Mouse (Mus musculus): ENCODE results near the gene Agxt. TPM values are rescaled to one million over a fixed set of nuclear protein-coding genes. Genes with fewer than 3 reads are reported as not detected.

The Agxt gene
- polyA plus RNA-seq, 1 experiment: not detected

DNA sequence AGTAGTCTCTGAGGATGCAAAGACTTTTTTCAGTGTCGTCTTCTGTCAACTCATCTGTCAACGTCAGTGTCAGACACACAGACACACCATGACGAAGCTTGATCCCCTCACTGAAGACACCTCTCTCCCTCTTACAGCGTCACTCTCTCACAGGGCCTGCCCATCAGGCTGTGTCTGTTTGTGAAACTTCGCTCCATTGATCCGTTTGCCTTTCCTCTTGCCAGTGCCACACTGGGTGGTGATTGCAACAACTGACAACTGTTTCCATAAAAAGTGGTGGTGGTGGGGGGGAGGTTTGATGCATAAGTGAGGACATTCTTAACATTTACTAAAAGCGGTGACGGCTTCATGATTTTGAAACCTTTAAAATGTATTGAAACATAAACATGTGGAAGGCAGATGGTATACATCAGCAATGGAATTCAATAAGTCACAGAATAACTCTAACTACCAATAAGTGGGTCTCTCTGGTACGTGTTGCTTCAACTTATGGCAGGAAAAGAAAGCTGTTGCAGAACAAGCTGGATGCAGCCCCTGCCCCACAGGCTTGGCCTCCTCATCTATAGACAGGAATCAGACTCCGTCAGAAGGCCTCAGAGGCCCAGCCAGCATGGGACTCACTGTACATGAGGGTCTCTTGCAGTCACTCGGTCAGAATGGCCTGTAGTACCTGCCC, 11.7 kb upstream of the Agxt start:
- TF ChIP-seq CTCF (IDR thresholded peaks at IDR 0.05; ENCODE audit: borderline replicate concordance, extremely low read depth, insufficient read depth, insufficient read length) (no peak), POLR2A (IDR thresholded peaks at IDR 0.05; ENCODE audit: borderline replicate concordance, extremely low read depth, insufficient read depth, insufficient read length, poor library complexity, severe bottlenecking) (no peak)

DNA sequence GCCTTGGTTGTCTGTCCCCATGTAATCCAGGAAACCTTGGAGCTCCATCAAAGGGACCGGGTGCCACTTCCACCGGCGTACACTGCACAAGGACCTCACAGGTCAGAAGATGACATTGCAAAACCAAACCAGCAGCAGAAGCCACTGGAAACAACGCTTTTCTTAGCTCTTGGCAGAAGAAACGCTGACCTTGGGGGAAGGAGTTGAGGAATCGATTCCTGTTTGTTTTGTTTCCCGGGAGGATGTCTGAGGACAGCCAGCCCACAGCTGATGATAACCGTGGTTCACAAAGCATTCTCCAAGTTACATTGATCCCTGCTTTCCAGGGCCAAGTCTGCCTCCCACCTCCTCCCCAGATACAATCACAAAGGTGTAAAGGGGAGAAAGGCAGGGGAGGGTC, 11.0 kb upstream of the Agxt start:
- DNase-seq (ENCODE audit: low read depth): no peak
- TF ChIP-seq POLR2A (IDR thresholded peaks at IDR 0.05; ENCODE audit: borderline replicate concordance, extremely low read depth, insufficient read depth, insufficient read length, poor library complexity, severe bottlenecking): no peak
- TF ChIP-seq CTCF (IDR thresholded peaks at IDR 0.05; ENCODE audit: borderline replicate concordance, extremely low read depth, insufficient read depth, insufficient read length): no peak

More for the DNA sequence above, 11.7 kb upstream of the Agxt start:
- DNase-seq (ENCODE audit: low read depth): no peak

DNA sequence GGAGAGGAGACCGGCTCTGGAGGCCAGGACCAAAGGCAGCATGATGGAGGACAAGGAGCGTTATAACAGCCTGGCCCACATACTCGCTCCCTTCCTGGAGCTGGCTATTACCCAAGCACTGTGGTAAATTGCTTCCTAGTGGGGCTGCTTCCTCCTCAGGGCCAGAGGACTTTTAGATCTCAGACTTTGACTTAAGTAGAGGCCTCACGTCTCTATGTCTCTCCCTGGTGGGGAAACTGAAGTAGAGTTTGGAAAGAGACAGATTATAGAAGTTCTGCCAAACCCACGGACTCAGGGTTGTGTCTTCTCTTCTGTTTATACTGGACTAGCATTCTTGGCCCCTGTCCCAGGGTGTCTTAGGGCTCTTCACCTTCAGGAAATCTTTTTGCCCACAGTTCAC, 9.8 kb upstream of the Agxt start:
- peak; percentile 15 for DNase-seq (ENCODE audit: low read depth)
- TF ChIP-seq CTCF (IDR thresholded peaks at IDR 0.05; ENCODE audit: borderline replicate concordance, extremely low read depth, insufficient read depth, insufficient read length) (no peak), POLR2A (IDR thresholded peaks at IDR 0.05; ENCODE audit: borderline replicate concordance, extremely low read depth, insufficient read depth, insufficient read length, poor library complexity, severe bottlenecking) (no peak)

DNA sequence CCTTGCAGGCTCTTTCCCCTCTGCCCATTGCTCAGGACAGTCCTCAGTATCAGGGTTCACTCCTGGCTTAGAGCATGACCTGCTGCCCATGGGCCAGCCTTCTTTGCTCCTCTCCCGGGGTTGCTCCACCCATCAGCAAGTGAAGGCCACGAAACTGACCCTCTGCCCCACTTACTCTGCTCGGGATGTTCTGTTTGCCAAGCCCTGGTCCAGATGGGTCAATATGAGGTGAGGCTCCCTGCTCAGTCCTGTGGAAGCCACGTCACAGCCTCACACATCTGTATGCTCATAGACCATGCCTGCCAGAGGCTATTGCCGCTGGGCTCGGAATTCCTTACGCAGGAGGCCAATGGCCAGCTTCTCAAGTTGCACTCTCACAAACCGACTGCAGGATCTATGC, 6.8 kb upstream of the Agxt start:
- no peak for DNase-seq (ENCODE audit: low read depth)
- TF ChIP-seq POLR2A (IDR thresholded peaks at IDR 0.05; ENCODE audit: borderline replicate concordance, extremely low read depth, insufficient read depth, insufficient read length, poor library complexity, severe bottlenecking) (no peak), CTCF (IDR thresholded peaks at IDR 0.05; ENCODE audit: borderline replicate concordance, extremely low read depth, insufficient read depth, insufficient read length) (no peak)

DNA sequence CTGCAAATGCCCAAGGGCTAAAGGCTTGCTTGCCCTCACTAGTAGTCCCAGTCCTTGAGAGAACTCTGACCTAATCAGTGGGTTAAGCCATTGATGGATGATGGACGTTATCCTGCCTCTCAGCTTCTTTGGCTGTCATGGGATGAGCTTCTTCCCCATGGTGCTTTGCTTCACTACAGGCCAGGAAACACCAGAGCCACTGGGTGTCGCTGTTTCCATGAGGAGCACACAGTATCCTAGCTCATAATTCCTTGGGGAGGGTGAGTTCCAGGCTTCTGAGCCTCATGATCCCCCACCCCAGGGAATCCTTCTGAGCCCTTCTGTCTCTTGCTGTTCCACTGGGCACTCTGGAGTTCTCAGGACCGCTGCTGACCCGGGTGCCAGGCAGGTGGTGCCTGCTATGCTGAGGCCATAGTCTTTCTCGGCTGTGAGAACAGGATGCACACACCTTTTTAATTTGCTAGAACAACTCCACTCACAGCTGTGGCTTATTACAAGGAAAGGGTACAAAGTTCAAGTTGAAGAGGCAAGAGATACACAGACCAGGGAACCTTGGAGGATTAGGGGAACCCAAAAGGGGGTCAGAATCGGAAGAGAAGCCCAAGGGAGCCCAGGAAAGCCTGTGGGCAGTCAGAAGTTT, 6.2 kb upstream of the Agxt start:
- DNase-seq (ENCODE audit: low read depth): peak; percentile 56
- TF ChIP-seq CTCF (IDR thresholded peaks at IDR 0.05; ENCODE audit: borderline replicate concordance, extremely low read depth, insufficient read depth, insufficient read length): peak; percentile 62; the same call in 1 of the 2 replicates
- TF ChIP-seq POLR2A (IDR thresholded peaks at IDR 0.05; ENCODE audit: borderline replicate concordance, extremely low read depth, insufficient read depth, insufficient read length, poor library complexity, severe bottlenecking): no peak

DNA sequence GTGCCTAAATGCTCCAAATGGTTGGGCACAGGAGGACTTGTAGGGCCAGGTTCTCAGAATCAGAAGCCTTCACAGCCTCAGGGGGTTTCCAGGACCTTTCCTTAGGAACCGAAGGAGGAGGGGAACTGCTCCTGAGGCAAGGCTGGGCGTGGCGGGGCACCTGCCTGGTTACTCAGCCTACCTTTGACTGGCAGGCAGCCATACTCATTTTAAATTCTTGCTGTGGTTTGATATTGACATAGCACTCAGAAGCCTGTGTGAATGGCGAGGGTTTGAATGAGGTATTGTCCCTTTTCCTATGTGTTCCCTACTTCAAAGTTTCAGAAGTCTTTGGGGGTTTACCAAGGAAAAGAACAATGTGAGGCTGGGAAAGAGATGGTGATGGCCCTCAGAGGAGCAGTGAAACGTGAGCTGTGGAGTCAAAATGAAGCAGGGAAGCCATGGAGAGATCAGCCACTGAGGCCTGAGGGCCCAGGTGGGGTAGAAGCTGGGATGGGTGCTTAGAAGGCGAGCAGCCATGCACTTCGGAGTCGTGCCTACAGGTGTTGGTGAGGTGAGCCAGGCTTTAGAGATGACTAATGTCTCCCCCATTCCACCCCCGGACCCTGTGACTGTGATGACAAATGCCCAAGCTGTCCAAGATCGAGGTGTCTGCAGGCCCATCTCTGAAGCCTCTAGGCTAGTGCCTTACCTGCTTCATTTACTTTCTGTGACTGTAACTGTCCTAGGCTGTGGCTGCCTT, 4.6 kb upstream of the Agxt start:
- TF ChIP-seq POLR2A (IDR thresholded peaks at IDR 0.05; ENCODE audit: borderline replicate concordance, extremely low read depth, insufficient read depth, insufficient read length, poor library complexity, severe bottlenecking): no peak
- no peak for TF ChIP-seq CTCF (IDR thresholded peaks at IDR 0.05; ENCODE audit: borderline replicate concordance, extremely low read depth, insufficient read depth, insufficient read length)
- DNase-seq (ENCODE audit: low read depth): no peak

DNA sequence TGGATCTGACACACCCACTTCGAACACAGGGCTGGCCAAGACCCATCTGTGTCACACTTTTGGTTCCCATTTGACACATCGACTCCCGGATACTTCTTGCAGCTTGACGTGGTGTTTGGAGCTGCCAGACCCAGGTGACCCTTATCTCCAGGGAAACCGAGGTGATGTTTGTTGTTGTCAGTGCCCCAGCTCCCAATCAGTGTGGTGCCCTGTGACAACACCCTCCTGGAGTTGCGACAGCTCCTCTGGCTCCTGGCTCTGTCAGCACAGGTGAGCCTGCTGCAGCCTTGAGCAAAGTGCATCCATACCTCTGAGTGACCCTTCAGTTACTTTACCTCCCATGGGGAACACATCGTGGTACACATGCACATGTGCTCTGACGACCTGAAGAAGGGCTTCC, 2.4 kb upstream of the Agxt start:
- no peak for TF ChIP-seq CTCF (IDR thresholded peaks at IDR 0.05; ENCODE audit: borderline replicate concordance, extremely low read depth, insufficient read depth, insufficient read length)
- TF ChIP-seq POLR2A (IDR thresholded peaks at IDR 0.05; ENCODE audit: borderline replicate concordance, extremely low read depth, insufficient read depth, insufficient read length, poor library complexity, severe bottlenecking): no peak
- no peak for DNase-seq (ENCODE audit: low read depth)

DNA sequence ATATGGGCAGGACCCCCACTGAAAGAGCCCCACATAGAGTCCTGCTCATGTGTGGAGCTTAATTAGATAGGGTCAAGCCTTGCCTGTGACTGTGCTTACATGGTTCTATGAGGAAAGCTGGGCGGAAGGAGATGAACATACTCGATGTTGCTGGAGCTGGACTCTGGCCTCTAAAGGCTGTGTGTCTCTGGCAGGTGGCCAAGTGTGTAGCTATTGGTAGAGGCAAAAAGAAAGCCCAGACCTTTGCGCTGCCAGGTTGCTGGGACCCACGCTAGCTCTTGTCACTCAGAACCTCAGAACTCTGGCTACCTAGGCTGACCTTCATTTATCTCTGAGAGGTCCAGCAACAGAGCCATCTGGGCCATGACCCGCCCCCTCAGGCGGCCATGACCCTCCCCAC, 3.5 kb downstream of the Agxt start:
- TF ChIP-seq CTCF (IDR thresholded peaks at IDR 0.05; ENCODE audit: borderline replicate concordance, extremely low read depth, insufficient read depth, insufficient read length) (no peak), POLR2A (IDR thresholded peaks at IDR 0.05; ENCODE audit: borderline replicate concordance, extremely low read depth, insufficient read depth, insufficient read length, poor library complexity, severe bottlenecking) (no peak)
- peak; percentile 3 for DNase-seq (ENCODE audit: low read depth)

DNA sequence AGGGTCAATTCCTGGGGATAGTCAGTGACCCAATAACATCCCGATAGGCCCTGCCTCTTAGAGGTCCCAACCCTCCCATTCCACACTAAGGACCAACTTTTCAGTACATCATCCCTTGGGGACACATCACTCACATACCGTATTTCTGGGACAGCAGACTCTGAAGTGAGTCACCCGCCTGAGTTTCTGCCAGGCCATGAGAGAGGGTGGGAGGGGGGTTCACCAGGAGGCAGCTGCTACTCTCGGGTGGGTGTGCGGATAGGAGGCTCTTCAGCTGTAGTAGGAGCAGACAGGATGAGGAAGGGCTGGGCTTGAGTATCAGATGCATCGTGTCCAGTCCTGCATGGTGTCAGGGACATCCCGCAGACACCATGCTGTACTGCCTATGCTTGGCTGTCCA, 4.7 kb downstream of the Agxt start:
- no peak for TF ChIP-seq CTCF (IDR thresholded peaks at IDR 0.05; ENCODE audit: borderline replicate concordance, extremely low read depth, insufficient read depth, insufficient read length)
- TF ChIP-seq POLR2A (IDR thresholded peaks at IDR 0.05; ENCODE audit: borderline replicate concordance, extremely low read depth, insufficient read depth, insufficient read length, poor library complexity, severe bottlenecking): no peak
- no peak for DNase-seq (ENCODE audit: low read depth)

DNA sequence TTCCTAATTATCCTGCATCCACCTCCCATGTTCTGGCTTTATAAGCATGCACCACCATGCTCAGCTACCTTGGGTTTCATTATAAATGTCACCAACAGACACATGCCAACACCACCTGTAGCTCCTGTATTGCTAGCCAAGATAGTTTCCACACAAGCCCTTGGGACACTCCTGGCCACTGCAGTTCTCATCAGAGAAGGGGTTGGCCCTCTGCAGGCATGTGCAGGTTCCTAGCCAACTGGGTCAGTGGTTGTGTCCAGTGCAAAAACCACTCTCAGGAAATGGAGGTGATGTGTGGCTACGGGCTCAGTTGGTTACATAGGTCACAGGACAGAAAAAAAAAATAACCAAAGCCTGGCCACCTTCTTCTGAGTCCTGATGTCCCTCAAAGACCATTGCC, 7.8 kb downstream of the Agxt start:
- no peak for DNase-seq (ENCODE audit: low read depth)
- TF ChIP-seq POLR2A (IDR thresholded peaks at IDR 0.05; ENCODE audit: borderline replicate concordance, extremely low read depth, insufficient read depth, insufficient read length, poor library complexity, severe bottlenecking) (no peak), CTCF (IDR thresholded peaks at IDR 0.05; ENCODE audit: borderline replicate concordance, extremely low read depth, insufficient read depth, insufficient read length) (no peak)

DNA sequence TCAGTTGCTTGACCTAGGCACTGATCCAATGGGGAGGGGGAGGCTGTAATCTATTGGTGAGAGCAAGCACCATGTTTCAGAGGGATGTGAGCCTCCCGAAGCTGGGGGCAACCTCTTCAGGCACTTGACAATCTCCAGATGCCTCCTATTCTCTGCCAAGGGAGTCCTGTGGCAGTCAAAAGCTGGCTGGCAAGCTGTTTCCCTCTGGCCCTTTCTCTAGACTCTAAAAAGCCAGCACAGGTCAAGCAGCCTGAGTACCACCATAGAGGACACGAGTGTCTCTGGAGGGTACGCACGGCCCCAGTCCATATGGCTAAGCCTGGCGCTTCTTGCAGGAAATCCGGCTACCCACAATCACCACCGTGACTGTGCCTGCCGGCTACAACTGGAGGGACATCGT, 9.1 kb downstream of the Agxt start:
- DNase-seq (ENCODE audit: low read depth): peak; percentile 8
- TF ChIP-seq CTCF (IDR thresholded peaks at IDR 0.05; ENCODE audit: borderline replicate concordance, extremely low read depth, insufficient read depth, insufficient read length) (no peak), POLR2A (IDR thresholded peaks at IDR 0.05; ENCODE audit: borderline replicate concordance, extremely low read depth, insufficient read depth, insufficient read length, poor library complexity, severe bottlenecking) (no peak)
